Mouse (Mus musculus): ENCODE measurements around the gene Abl1.

The Abl1 gene

GRCm38 (mm10) chr2:31745741-31746243 lies 57.6 kb downstream of the Abl1 start:
- DNase-seq (ENCODE audit: low spot score) = no peak

- DNase-seq (ENCODE audit: low spot score) = no peak
These were observed 58.7 kb downstream of the Abl1 start for GRCm38 (mm10) chr2:31746835-31747234.

GRCm38 (mm10) chr2:31749046-31749709 lies 61.0 kb downstream of the Abl1 start:
- DNase-seq (ENCODE audit: low spot score) = no peak

- DNase-seq (ENCODE audit: low spot score) = no peak
These were observed 62.0 kb downstream of the Abl1 start for GRCm38 (mm10) chr2:31750133-31750532.

GRCm38 (mm10) chr2:31757472-31757871 lies 69.3 kb downstream of the Abl1 start:
- DNase-seq (ENCODE audit: low spot score) = no peak

- no peak for DNase-seq (ENCODE audit: low spot score)
These were observed 70.8 kb downstream of the Abl1 start for GRCm38 (mm10) chr2:31758966-31759365.

GRCm38 (mm10) chr2:31759751-31760460 lies 71.7 kb downstream of the Abl1 start:
- peak; percentile 85 for DNase-seq (ENCODE audit: low spot score)

- no peak for DNase-seq (ENCODE audit: low spot score)
These were observed 72.3 kb downstream of the Abl1 start for GRCm38 (mm10) chr2:31760486-31760885.

GRCm38 (mm10) chr2:31761115-31761531 lies 72.9 kb downstream of the Abl1 start:
- DNase-seq (ENCODE audit: low spot score) = no peak

GRCm38 (mm10) chr2:31761585-31761984 lies 73.4 kb downstream of the Abl1 start:
- DNase-seq (ENCODE audit: low spot score) = no peak

- no peak for DNase-seq (ENCODE audit: low spot score)
These were observed 74.0 kb downstream of the Abl1 start for GRCm38 (mm10) chr2:31762155-31762554.

GRCm38 (mm10) chr2:31762853-31763252 lies 74.7 kb downstream of the Abl1 start:
- no peak for DNase-seq (ENCODE audit: low spot score)

GRCm38 (mm10) chr2:31763271-31763670 lies 75.1 kb downstream of the Abl1 start:
- DNase-seq (ENCODE audit: low spot score) = no peak

- DNase-seq (ENCODE audit: low spot score) = no peak
These were observed 78.9 kb downstream of the Abl1 start for GRCm38 (mm10) chr2:31767104-31767503.

GRCm38 (mm10) chr2:31767815-31768214 lies 79.6 kb downstream of the Abl1 start:
- DNase-seq (ENCODE audit: low spot score) = no peak

GRCm38 (mm10) chr2:31769115-31769514 lies 80.9 kb downstream of the Abl1 start:
- no peak for DNase-seq (ENCODE audit: low spot score)

GRCm38 (mm10) chr2:31769631-31770111 lies 81.5 kb downstream of the Abl1 start:
- DNase-seq (ENCODE audit: low spot score) = peak; percentile 47

GRCm38 (mm10) chr2:31770781-31771441 lies 82.7 kb downstream of the Abl1 start:
- DNase-seq (ENCODE audit: low spot score) = peak; percentile 34

GRCm38 (mm10) chr2:31776479-31776878 lies 88.3 kb downstream of the Abl1 start:
- DNase-seq (ENCODE audit: low spot score) = no peak

GRCm38 (mm10) chr2:31779258-31779657 lies 91.1 kb downstream of the Abl1 start:
- no peak for DNase-seq (ENCODE audit: low spot score)

- no peak for DNase-seq (ENCODE audit: low spot score)
These were observed 94.9 kb downstream of the Abl1 start for GRCm38 (mm10) chr2:31782958-31783602.

- peak; percentile 44 for DNase-seq (ENCODE audit: low spot score)
These were observed 96.9 kb downstream of the Abl1 start for GRCm38 (mm10) chr2:31785074-31785473.
